Mouse (Mus musculus): ENCODE results near the gene Srsf10. TPM values are rescaled to one million over a fixed set of nuclear protein-coding genes. Genes with fewer than 3 reads are reported as not detected.

Srsf10 gene
- polyA plus RNA-seq, 1 experiment = 28.6 TPM

- Histone ChIP-seq H3K4me3 (replicated peaks) (no peak overlapping the region), H3K9me3 (ENCODE audit: control insufficient read depth, low read length) (no peaks in the 10 kb centered on the region; the same call in 1 of the 2 replicates), H3K36me3 (ENCODE audit: control insufficient read depth) (peaks cover 19% of the 10 kb centered on the region), H3K27me3 (ENCODE audit: control insufficient read depth) (no peaks in the 10 kb centered on the region), H3K4me1 (ENCODE audit: control insufficient read depth) (peaks cover 19% of the 10 kb centered on the region)
- TF ChIP-seq GATA1 (IDR thresholded peaks at IDR 0.05; ENCODE audit: low read length) (no peak), TAL1 (IDR thresholded peaks at IDR 0.05; ENCODE audit: low read length) (no peak)
Observed at GRCm38 (mm10) chr4:135918635-135919279, 63.2 kb downstream of the Srsf10 start.

- Histone ChIP-seq H3K4me1 (ENCODE audit: control insufficient read depth) (peaks cover 17% of the 10 kb centered on the region), H3K27me3 (ENCODE audit: control insufficient read depth) (no peaks in the 10 kb centered on the region), H3K9me3 (ENCODE audit: control insufficient read depth, low read length) (no peaks in the 10 kb centered on the region; the same call in 1 of the 2 replicates), H3K4me3 (replicated peaks) (no peak overlapping the region), H3K36me3 (ENCODE audit: control insufficient read depth) (peaks cover 21% of the 10 kb centered on the region)
- no peak for TF ChIP-seq TAL1 (IDR thresholded peaks at IDR 0.05; ENCODE audit: low read length)
- TF ChIP-seq GATA1 (IDR thresholded peaks at IDR 0.05; ENCODE audit: low read length) = no peak
Observed at GRCm38 (mm10) chr4:135919280-135919639, 63.7 kb downstream of the Srsf10 start.

Other genes starting within 250 kb of the Srsf10 start
- gene Ifnlr1, start 169.5 kb upstream of the Srsf10 start, polyA plus RNA-seq (2012) = not detected in 2 replicates
- 0.02 TPM in 1 of 2 replicates, not detected in the other for gene Il22ra1, start 127.6 kb upstream of the Srsf10 start, polyA plus RNA-seq (2012)
- not detected in 2 replicates for gene Myom3, start 96.0 kb upstream of the Srsf10 start, polyA plus RNA-seq (2012)
- gene Pnrc2, start 18.1 kb downstream of the Srsf10 start, polyA plus RNA-seq (2012) = 0.66 and 1.0 TPM in 2 replicates
- 0.02 TPM in 1 of 2 replicates, not detected in the other for gene Cnr2, start 39.6 kb downstream of the Srsf10 start, polyA plus RNA-seq (2012)
- 0.33 and 0.54 TPM in 2 replicates for gene Fuca1, start 65.0 kb downstream of the Srsf10 start, polyA plus RNA-seq (2012)
- gene Hmgcl, start 90.7 kb downstream of the Srsf10 start, polyA plus RNA-seq (2012) = 4.9 and 5.7 TPM in 2 replicates
- 3.9 and 5.3 TPM in 2 replicates for gene Gale, start 108.0 kb downstream of the Srsf10 start, polyA plus RNA-seq (2012)
- gene Lypla2, start 116.9 kb downstream of the Srsf10 start, polyA plus RNA-seq (2012) = 13.4 and 14.0 TPM in 2 replicates
- gene Pithd1, start 131.5 kb downstream of the Srsf10 start, polyA plus RNA-seq (2012) = 16.8 and 28.3 TPM in 2 replicates
- 0.98 and 1.5 TPM in 2 replicates for gene Eloa, start 166.0 kb downstream of the Srsf10 start, polyA plus RNA-seq (2012)
- 148 and 157 TPM in 2 replicates for gene Rpl11, start 197.7 kb downstream of the Srsf10 start, polyA plus RNA-seq (2012)